Mouse (Mus musculus) MEL-GATA-1-ER (cell line): Measurements from ENCODE around the gene C130050O18Rik.
A peak's percentile ranks its signal among the peaks of the same experiment; 100 is the strongest.

Experiments
- DNase-seq: peaks from one replicate; pipeline ENCODE4 v3.0.0-alpha.2; 2012; ENCODE audit warnings: low read depth; ENCODE audit errors: extremely low read depth

C130050O18Rik gene

GRCm38 (mm10) chr5:139404801-139405401 lies at the start of gene C130050O18Rik:
Gene C130050O18Rik (plus strand): TSS chr5:139405280.
- DNase-seq = no peak

- no peak for DNase-seq
Measured at GRCm38 (mm10) chr5:139358653-139359052, 46.4 kb upstream of the C130050O18Rik start.

DNA sequence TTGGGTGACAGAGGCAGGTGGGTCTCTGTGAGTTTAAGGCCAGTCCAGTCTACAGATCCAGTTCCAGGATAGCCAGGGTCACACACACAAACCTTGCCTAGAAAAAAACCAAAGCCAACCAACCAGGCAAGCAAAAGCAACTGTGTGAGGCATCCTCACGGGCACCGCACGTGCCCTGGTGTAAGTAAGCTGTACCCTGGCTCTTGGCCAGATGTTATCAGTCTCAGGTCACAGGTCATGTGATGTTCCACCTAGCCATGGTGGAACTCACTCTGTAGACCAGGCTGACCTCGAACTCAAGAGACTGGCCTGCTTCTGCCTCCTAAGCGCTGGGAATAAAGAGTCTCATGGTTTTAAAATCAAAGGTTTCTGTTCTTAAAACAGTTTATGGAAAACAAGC lies 45.8 kb upstream of the C130050O18Rik start:
- no peak for DNase-seq

- DNase-seq = no peak
Measured at GRCm38 (mm10) chr5:139363858-139364257, 41.2 kb upstream of the C130050O18Rik start.

DNA sequence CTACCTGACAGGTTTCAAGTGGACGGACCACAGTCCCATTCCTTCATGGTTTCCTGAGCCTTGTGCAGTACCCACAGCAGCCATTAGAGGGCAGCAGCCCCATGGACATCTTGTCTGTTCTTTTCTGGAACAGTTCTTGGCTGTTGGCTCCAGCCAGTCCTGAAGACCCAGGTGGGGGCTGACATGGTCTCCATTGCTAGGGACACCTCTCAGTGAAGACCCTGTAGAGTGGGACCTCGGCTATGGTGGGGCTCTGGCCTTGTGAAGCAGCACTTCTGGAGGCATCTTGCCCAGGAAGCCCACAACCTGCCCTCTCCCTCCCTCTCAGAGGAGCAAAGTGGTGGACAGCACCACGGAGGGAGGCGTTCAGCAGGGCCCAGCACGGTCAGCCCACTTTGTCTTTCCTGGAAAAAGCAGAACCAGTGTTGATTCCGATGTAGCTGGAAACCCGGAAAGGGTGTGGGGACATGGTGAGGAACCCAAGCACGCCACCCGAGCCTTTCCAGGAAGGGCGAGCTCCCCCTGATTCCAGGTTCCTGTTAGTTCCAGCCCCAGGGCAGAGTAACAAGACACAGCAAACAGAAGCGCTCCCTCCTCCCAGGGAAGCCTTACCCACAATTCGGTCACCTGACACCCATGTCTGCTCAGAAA lies 40.7 kb upstream of the C130050O18Rik start:
- no peak for DNase-seq

- no peak for DNase-seq
Measured at GRCm38 (mm10) chr5:139364911-139365571, 40.0 kb upstream of the C130050O18Rik start.

GRCm38 (mm10) chr5:139365827-139366226 lies 39.3 kb upstream of the C130050O18Rik start:
- no peak for DNase-seq

DNA sequence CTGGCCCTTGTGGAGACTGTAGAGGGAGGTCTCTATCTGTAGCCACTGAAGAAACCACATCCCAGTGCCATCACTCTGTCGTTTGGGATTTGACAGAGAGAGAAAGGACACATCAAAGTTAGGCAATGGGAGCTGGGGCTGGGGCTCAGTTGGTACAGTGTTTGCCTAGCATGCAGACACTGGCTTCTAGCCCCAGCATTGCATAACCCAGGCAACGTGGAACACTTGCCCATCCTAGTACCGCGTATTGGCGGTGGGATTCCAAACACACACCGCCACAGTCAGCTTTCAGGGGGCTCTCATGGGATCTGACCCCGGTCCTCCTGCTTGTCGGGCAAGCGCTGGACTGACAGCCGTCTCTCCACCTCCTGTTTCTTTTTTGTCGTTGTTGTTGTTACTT lies 38.6 kb upstream of the C130050O18Rik start:
- DNase-seq = no peak

- DNase-seq = no peak
Measured at GRCm38 (mm10) chr5:139367884-139368458, 37.1 kb upstream of the C130050O18Rik start.

GRCm38 (mm10) chr5:139368638-139369320 lies 36.3 kb upstream of the C130050O18Rik start:
- DNase-seq = no peak

DNA sequence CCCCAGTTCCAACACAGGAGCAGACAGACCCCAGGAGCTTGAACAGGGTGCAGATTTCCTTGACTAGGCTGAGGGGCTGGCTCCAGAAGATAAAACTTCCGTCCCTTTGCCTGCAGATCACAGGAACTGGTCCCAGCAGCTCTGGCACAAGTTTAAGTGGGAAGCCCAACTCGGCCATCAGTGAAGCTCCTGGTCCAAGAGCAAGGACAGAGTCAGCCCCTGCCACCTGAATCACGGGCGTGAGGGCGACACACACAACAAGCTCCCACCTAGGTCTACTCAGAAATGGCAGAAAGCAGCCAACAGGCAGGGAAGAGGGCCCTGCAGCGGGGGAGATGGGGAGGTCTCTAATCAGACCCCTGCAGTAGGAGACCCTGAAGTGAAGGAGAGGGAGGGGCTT lies 34.7 kb upstream of the C130050O18Rik start:
- no peak for DNase-seq

GRCm38 (mm10) chr5:139371118-139371517 lies 34.0 kb upstream of the C130050O18Rik start:
- no peak for DNase-seq

DNA sequence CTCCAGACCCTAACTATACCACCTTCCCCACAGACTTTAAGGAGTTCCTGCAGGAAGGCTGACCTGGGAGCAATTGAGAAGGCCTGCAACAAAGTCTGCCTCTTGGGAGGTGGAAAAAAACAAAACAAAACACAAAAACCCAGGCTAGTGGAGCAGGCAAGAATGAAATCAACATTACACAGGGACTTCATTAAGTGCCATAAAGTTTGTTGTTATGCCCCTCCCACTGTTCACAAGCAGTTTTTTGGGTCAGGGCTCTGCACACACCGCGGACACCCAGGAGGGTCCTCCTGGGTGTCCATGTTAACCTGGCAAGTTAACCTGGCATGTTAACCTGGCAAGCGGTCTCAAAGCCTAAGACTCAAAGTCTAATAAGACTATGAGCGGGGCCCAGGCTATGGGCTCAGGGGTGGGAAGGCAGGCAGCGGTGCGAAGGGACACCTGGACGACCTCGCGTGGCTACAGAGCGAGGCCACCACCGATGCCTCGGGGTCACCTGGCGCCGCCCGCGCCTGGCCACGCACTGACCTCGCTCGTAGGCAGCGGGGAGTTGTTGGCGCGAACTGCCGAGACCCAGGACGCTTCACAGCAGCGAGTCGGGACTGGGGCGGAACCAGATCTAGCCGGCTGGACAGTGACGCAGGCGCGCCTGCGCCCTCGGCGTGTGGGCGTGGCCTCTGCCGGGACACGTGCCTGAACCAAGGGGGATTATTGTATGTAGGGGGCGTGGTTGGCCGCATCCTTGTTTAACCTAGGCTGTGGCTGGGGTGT lies 33.3 kb upstream of the C130050O18Rik start:
- DNase-seq = peak; percentile 78

DNA sequence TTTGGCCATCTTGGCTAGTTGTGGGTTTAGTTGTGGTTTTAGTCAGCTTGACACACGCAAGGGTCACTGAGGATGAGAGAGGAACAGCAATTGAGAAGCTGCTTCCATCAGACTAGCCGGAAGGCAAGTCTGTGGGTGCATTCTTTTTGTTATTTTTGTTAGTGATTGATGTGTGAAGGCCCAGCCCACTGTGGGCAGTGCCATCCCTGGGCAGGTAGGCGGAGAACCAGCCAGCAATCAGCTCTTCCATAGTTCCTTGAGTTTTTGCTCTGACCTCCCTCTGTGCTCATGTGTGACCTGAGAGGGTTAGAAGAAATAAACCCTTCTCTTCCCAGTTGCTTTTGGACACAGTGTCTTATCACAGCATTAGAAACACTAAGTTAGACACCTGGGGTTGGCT lies 32.0 kb upstream of the C130050O18Rik start:
- no peak for DNase-seq

DNA sequence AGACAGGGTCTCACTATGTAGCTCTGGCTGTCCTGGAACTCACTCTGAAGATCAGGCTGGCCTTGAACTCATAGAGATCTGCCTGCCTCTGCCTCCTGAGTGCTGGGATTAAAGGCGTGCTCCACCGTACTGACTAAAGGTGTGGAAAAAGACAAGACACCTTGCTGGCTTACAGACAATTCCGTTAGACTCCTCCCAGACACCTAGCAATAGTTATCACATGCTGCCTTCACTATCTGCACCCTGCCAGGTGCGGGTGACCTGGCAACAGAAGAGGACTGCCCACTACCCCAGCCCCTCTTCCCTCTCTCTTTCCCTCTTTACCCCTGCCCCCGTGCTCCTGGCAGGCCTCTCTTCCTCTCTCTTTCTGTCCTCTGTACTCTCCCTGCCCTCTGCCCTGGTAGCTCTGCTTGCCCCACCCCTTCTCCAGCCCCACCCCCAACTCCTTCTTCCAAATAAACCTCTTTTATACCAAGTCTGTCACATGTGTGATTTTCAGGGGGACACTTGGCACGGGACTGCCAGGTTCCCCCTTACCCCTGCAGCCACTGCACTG lies 31.1 kb upstream of the C130050O18Rik start:
- DNase-seq = no peak

DNA sequence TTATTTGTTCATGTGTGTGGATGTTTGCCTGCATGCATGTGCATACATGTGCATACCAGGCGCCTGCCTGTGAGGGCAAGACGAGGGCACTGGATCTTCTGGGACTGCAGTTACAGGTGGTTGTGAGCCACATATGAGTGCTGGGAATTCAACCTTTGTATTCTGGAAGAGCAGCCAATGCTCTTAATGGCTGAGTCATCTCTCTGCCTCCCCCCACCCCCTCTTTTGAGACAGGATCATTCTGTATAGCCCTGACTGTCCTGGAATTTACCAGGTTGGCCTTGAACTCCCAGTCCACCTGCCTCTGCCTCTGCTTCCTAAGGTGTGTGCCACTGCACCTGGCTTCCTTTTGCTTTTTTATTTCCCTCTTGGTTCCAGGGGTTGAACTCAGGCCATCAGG lies 30.2 kb upstream of the C130050O18Rik start:
- DNase-seq = no peak

- peak; percentile 59 for DNase-seq
Measured at GRCm38 (mm10) chr5:139377468-139378270, 27.4 kb upstream of the C130050O18Rik start, which contains the start of gene Gpr146. Gene Gpr146 (plus strand): TSS chr5:139377697.

DNA sequence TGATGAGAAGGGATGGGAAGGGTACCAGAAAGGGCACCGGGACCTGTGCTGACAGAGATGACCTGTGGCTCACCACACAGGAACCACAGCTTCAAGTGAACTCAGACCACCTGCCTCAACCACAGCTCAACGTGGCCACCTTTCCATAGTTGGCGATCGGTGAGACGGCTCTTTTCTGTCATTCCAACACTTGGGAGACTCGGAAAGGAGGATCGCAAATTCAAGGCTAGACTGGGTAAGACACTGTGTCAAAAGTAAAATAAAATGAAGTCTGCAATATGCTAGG lies 26.9 kb upstream of the C130050O18Rik start:
- no peak for DNase-seq

DNA sequence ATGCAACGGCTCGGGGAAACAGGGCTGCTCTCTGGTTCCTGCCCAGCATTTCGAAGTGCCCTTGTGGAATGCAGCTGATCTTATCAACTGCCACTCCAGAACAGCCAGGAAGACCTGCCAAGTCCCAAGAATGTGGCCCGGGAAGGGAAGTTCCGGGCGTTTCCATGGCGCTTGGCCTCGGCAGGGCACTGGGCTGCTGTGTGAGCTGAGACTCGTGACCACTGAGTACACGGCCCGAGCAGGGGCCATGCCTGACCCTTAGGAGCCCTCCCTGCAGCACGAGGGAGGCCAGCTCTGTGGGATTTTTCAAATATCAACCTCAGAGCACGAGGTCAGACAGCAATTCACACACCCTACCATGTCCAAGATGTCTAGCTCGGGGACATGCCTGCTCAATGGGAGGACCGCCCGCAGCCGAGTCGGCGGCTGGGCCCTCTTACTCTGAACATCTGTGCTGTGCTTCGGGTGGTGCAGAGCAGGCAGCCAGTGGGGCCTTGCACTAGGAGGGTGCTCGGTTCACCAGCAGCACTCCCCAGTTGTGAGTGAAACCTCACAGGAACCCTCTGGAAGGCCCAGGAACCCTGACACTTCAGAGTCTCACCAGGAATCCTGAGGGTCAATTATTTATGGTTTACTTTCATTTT lies 26.0 kb upstream of the C130050O18Rik start:
- DNase-seq = no peak
